Mouse (Mus musculus): Measurements from ENCODE around the gene Pkd1l2. TPM values are rescaled to one million over a fixed set of nuclear protein-coding genes. Genes with fewer than 3 reads are reported as not detected.

Pkd1l2 gene
- polyA plus RNA-seq, 1 experiment = 0.02 TPM

DNA sequence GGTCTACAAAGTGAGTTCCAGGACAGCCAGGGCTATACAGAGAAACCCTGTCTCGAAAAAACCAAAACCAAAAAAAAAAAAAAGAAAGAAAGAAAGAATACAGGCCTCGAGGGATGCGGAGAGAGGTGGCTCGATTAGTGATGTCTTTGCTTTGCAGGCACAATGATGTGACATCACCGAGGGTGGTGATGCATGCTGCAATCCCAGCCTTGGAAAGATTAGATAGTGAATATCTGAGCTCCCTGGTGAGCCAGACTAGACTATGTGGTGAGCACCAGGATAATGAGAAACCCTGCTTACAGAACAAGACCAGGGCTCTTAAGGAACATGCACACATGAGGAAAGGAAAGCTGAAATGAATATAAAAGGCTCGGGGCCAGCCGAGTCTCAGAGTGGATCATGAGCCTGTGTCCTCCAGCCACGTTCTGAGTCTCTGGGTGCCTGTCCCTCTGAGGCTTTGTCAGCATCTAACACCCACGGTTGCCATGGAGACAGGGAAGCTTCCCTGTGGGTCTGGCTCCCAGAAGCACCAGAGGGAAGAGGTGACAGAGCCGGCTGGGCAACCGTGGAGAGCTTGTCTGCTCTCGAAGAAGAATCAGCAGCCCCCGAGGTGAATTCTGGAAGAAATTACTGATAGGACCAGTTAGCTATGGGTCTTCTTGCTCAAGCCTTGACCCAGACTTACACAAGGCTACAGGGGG is 20.9 kb downstream of the Pkd1l2 start:
- 48% methylated on average over 13 of the region's 13 CpGs for WGBS
- TF ChIP-seq CTCF (IDR thresholded peaks at IDR 0.05; ENCODE audit: borderline replicate concordance, insufficient read depth, low read depth, low read length) (no peak), POLR2A (IDR thresholded peaks at IDR 0.05; ENCODE audit: borderline replicate concordance, insufficient read depth, low read length) (no peak)
- no peak for DNase-seq

DNA sequence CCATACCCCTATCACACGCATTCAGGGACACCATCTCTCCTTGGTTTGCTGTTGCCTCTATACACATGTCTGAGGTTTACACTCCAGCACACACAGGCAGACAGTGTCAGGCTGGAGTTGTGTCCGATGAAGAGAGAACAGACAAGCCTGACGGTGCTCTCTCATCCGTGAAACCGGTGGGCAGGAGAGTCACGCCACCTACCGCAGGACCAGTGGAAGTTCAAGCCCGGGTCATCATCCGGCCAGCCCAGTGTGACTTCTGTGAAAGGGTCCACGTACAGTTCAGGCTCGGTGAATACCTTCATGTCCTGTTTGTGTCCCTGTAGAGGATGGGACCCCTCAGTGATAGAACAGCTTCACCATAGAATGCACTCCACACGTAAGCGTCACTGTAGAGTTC is 21.9 kb downstream of the Pkd1l2 start:
- TF ChIP-seq POLR2A (IDR thresholded peaks at IDR 0.05; ENCODE audit: borderline replicate concordance, insufficient read depth, low read length) (no peak), CTCF (IDR thresholded peaks at IDR 0.05; ENCODE audit: borderline replicate concordance, insufficient read depth, low read depth, low read length) (no peak)
- H3K4me3 ChIP-seq (replicated peaks; ENCODE audit: insufficient read depth, low read depth, low read length) = no peak overlapping the region
- H3K4me1 ChIP-seq (ENCODE audit: control insufficient read depth, insufficient read depth, low read length) = no peaks in the 10 kb centered on the region
- no peak overlapping the region for H3K27ac ChIP-seq (ENCODE audit: insufficient read depth, low read length)
- WGBS = 71% methylated on average over 13 of the region's 13 CpGs
- DNase-seq = no peak
- no peaks in the 10 kb centered on the region for H3K27me3 ChIP-seq (ENCODE audit: control insufficient read depth, insufficient read depth, low read length)

More for the DNA sequence above, 20.9 kb downstream of the Pkd1l2 start:
- no peaks in the 10 kb centered on the region for H3K4me1 ChIP-seq (ENCODE audit: control insufficient read depth, insufficient read depth, low read length)
- no peaks in the 10 kb centered on the region for H3K27me3 ChIP-seq (ENCODE audit: control insufficient read depth, insufficient read depth, low read length)
- no peak overlapping the region for H3K27ac ChIP-seq (ENCODE audit: insufficient read depth, low read length)
- H3K4me3 ChIP-seq (replicated peaks; ENCODE audit: insufficient read depth, low read depth, low read length) = no peak overlapping the region

DNA sequence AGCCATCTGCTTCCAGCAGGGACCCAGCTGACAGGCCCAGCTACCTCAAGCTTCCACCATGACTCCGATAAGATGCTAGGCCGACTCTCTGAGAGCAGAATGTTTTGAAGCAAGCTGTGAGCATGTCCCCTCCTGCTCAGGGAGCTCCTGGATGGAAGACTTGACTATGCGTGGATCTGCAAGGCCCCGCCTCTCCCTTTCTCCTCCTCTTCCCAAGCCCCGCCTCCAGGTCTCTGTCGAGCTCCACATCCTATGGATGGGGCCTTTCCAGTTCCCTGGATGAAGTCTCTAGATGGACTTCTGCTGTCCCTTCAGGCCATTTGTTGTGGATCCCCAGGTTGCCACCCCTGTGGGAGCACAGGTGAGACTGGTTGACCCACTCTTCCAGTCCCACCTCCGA is 23.2 kb downstream of the Pkd1l2 start:
- WGBS = 55% methylated on average over 7 of the region's 7 CpGs
- Histone ChIP-seq H3K4me1 (ENCODE audit: control insufficient read depth, insufficient read depth, low read length) (no peaks in the 10 kb centered on the region), H3K4me3 (replicated peaks; ENCODE audit: insufficient read depth, low read depth, low read length) (no peak overlapping the region), H3K27ac (ENCODE audit: insufficient read depth, low read length) (no peak overlapping the region), H3K27me3 (ENCODE audit: control insufficient read depth, insufficient read depth, low read length) (no peaks in the 10 kb centered on the region)
- no peak for TF ChIP-seq CTCF (IDR thresholded peaks at IDR 0.05; ENCODE audit: borderline replicate concordance, insufficient read depth, low read depth, low read length)
- no peak for TF ChIP-seq POLR2A (IDR thresholded peaks at IDR 0.05; ENCODE audit: borderline replicate concordance, insufficient read depth, low read length)
- DNase-seq = no peak

DNA sequence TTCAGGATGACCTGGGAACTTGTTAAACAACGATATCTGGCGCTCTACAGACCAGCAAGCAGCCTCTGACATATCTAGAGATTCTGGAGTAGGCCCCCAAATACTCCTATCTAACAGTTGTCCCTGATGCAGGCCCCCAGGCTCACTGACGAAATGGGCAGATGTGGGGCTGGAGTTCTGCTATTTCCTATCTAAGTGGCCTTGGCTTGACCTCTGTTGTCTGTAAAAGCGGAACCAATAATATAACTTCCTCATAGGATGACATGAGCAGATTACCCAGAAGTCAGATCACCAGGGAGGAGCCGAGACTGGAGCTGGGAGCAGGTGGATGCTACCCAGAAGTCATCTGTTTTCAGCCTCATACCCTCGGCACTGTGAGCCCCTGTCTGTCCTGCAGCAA is 27.2 kb downstream of the Pkd1l2 start:
- DNase-seq = no peak
- 75% methylated on average over 6 of the region's 6 CpGs for WGBS
- no peak overlapping the region for H3K4me3 ChIP-seq (replicated peaks; ENCODE audit: insufficient read depth, low read depth, low read length)
- no peaks in the 10 kb centered on the region for H3K27me3 ChIP-seq (ENCODE audit: control insufficient read depth, insufficient read depth, low read length)
- H3K27ac ChIP-seq (ENCODE audit: insufficient read depth, low read length) = no peak overlapping the region
- no peak for TF ChIP-seq CTCF (IDR thresholded peaks at IDR 0.05; ENCODE audit: borderline replicate concordance, insufficient read depth, low read depth, low read length)
- no peak for TF ChIP-seq POLR2A (IDR thresholded peaks at IDR 0.05; ENCODE audit: borderline replicate concordance, insufficient read depth, low read length)
- H3K4me1 ChIP-seq (ENCODE audit: control insufficient read depth, insufficient read depth, low read length) = no peaks in the 10 kb centered on the region

DNA sequence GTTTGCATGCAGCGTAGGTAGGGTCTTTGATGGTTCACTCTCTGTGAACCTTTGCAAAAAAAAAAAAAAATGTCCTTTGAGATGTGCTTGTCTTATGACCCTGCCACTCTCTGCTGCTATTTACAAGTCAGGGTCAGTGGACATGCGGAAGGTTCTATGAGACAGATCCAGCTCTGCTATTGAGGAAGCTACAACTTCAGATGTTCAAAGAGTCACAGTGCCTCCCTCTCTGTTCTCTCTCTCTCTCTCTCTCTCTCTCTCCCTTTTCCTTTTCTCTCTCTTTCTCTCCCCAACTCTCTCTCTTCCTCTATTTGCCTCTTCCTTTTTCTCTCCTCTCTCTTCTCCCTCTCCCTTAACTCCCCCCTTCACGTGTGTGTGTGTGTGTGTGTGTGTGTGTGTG is 28.1 kb downstream of the Pkd1l2 start:
- no peaks in the 10 kb centered on the region for H3K4me1 ChIP-seq (ENCODE audit: control insufficient read depth, insufficient read depth, low read length)
- H3K27me3 ChIP-seq (ENCODE audit: control insufficient read depth, insufficient read depth, low read length) = no peaks in the 10 kb centered on the region
- WGBS = 71% methylated on average over 3 of the region's 3 CpGs
- TF ChIP-seq POLR2A (IDR thresholded peaks at IDR 0.05; ENCODE audit: borderline replicate concordance, insufficient read depth, low read length) = no peak
- H3K4me3 ChIP-seq (replicated peaks; ENCODE audit: insufficient read depth, low read depth, low read length) = no peak overlapping the region
- DNase-seq = no peak
- no peak overlapping the region for H3K27ac ChIP-seq (ENCODE audit: insufficient read depth, low read length)

DNA sequence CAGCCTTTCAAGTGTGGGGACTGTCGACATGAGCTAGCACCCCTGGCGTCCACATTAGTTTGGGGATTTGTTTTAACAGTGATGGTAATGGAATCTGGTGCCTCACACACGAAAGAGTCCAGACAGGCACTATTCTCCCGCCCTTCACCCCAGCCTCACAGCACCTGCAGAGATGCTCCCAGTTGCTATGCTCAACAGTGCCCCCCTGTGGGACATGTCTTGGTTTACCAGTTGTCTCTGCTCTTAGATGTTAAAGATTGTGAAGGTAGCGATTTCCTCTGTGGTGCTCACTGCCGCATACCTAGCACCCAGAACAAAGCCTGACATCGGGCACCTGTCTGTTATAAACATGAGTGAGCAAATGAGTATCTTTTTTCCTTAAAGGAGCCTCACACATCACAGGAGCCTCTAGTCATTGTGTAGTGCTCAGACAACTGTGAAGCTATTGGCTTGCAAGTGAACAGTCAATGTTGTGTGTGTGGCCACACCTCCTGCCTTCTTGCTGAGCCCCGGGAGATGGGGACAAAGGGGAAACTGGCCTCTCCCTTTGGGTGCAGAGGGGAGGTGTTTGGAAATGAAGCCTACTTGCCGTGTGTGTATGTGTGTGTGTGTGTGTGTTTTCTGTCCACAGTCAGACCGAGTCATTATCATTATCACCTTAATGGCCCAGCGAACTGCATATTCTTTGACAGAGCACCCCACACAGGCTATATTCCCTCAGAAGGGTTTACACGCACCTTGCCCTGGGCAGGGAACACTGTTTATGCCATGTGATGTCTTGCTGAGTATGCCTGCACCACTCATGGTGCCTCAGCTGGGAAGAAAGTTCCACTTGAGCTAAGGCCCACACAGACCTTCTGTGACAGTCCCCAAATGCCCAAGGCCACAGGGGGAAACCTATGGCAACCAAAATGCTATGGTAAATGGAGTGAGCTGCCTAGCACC is 28.8 kb downstream of the Pkd1l2 start:
- no peak for DNase-seq
- 69% methylated on average over 12 of the region's 12 CpGs for WGBS
- Histone ChIP-seq H3K4me1 (ENCODE audit: control insufficient read depth, insufficient read depth, low read length) (no peaks in the 10 kb centered on the region), H3K4me3 (replicated peaks; ENCODE audit: insufficient read depth, low read depth, low read length) (no peak overlapping the region), H3K27me3 (ENCODE audit: control insufficient read depth, insufficient read depth, low read length) (no peaks in the 10 kb centered on the region), H3K27ac (ENCODE audit: insufficient read depth, low read length) (no peak overlapping the region)
- TF ChIP-seq CTCF (IDR thresholded peaks at IDR 0.05; ENCODE audit: borderline replicate concordance, insufficient read depth, low read depth, low read length) (no peak; the same call in 1 of the 2 replicates), POLR2A (IDR thresholded peaks at IDR 0.05; ENCODE audit: borderline replicate concordance, insufficient read depth, low read length) (no peak)

DNA sequence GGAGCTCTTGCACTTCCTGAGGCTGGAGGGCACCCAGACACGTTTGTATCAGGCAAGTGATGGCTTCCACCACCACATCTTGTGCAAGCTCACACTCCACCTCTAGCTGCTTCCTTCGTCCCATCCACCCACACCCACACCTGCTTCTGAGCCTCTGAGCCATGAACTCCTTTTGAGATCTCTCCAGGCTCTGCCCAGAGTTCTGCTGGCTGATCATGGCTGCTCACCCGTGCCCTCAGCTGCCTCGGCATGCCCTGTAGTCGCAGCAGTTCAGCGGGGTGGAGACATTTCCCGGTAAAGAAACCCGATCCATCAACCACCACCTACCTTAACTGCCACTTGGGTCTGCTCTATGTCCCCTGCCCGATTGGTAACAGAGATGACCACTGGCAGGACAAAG is 30.9 kb downstream of the Pkd1l2 start:
- DNase-seq = no peak
- no peak for TF ChIP-seq POLR2A (IDR thresholded peaks at IDR 0.05; ENCODE audit: borderline replicate concordance, insufficient read depth, low read length)
- no peak for TF ChIP-seq CTCF (IDR thresholded peaks at IDR 0.05; ENCODE audit: borderline replicate concordance, insufficient read depth, low read depth, low read length)
- Histone ChIP-seq H3K4me3 (replicated peaks; ENCODE audit: insufficient read depth, low read depth, low read length) (no peak overlapping the region), H3K27ac (ENCODE audit: insufficient read depth, low read length) (no peak overlapping the region), H3K27me3 (ENCODE audit: control insufficient read depth, insufficient read depth, low read length) (no peaks in the 10 kb centered on the region), H3K4me1 (ENCODE audit: control insufficient read depth, insufficient read depth, low read length) (no peaks in the 10 kb centered on the region)
- 69% methylated on average over 9 of the region's 9 CpGs for WGBS

DNA sequence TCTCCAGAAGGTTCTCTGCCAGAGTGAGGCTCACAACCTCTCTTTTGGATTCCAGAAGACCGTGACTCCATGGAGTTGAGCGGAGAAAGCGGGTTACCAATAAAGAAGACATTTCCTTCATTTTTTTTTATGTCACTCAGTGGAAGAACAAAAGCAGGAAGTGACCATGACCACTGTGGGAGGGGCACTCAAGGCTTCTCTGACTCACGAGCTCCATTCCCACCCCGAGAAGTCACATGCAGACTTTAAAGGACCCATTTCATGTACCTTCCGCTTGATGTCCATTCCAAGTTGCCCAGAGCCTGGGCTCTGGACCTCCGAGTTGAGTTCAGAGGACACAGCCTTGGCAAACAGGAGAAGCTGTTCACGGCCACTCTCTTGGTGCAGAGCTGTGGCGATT is 31.5 kb downstream of the Pkd1l2 start:
- no peak overlapping the region for H3K4me3 ChIP-seq (replicated peaks; ENCODE audit: insufficient read depth, low read depth, low read length)
- no peaks in the 10 kb centered on the region for H3K4me1 ChIP-seq (ENCODE audit: control insufficient read depth, insufficient read depth, low read length)
- TF ChIP-seq POLR2A (IDR thresholded peaks at IDR 0.05; ENCODE audit: borderline replicate concordance, insufficient read depth, low read length) = no peak
- no peak for TF ChIP-seq CTCF (IDR thresholded peaks at IDR 0.05; ENCODE audit: borderline replicate concordance, insufficient read depth, low read depth, low read length)
- H3K27ac ChIP-seq (ENCODE audit: insufficient read depth, low read length) = no peak overlapping the region
- no peaks in the 10 kb centered on the region for H3K27me3 ChIP-seq (ENCODE audit: control insufficient read depth, insufficient read depth, low read length)
- DNase-seq = no peak
- 79% methylated on average over 9 of the region's 9 CpGs for WGBS

Measured in cerebellum, adult 2 months (tissue).